Mouse (Mus musculus) Patski (cell line): ENCODE results near the gene C1s2. TPM values are rescaled to one million over a fixed set of nuclear protein-coding genes. Genes with fewer than 3 reads are reported as not detected.
"Not testable (repeated sequence)": the region's sequence is repeated elsewhere in the genome, so short reads cannot be mapped to it uniquely, and the experiment has no call there.

Experiments used
- ATAC-seq: fragments of 100-300 bp; one replicate; pipeline ENCODE4 v1.8.0; 2021
- CTCF ChIA-PET: fragments of 350-600 bp; sonication (Branson Sonifier 250); formaldehyde crosslinking; loops from one replicate; lab custom pipeline; 2022; ENCODE audit warnings: inconsistent platforms; lab: Charles Lee
- POLR2A ChIA-PET: fragments of 350-600 bp; sonication (Branson Sonifier 250); formaldehyde crosslinking; loops from one replicate; lab custom pipeline; 2022; ENCODE audit warnings: antibody characterized with exemption, inconsistent platforms; lab: Charles Lee
- DNase-seq: peaks from one replicate; pipeline ENCODE4 v3.0.0-alpha.2; 2011; ENCODE audit warnings: low read depth, low spot score
- H3K27me3 ChIP-seq: fragments of 371-371 bp; one replicate; pipeline ENCODE4 v1.5.1; 2021
- CTCF ChIP-seq: fragments of 100-300 bp; IDR thresholded peaks from one replicate; pipeline ENCODE4 v1.5.1; 2021
- in situ Hi-C: fragments of 300-500 bp; cut with MboI; formaldehyde crosslinking; loops from 3 replicates; pipeline ENCODE4 v1.11.1; 2018; ENCODE audit warnings: low pct_unique_long_range_greater_than_20kb, mixed read lengths
- polyA plus RNA-seq: library from polyadenylated mRNA; unstranded; gene quantifications from one replicate; pipeline ENCODE4 v1.2.3, GENCODE M21; 2021

C1s2 gene
- polyA plus RNA-seq, 1 experiment from 2014 or later, result 6.1 TPM

GRCm38 (mm10) chr6:124586266-124586665 is 49.6 kb downstream of the C1s2 start:
- peaks cover 27% of the 10 kb centered on the region for H3K27me3 ChIP-seq
- ChIA-PET CTCF (no interaction called here), POLR2A (no interaction called here)
- ATAC-seq (no peak), DNase-seq (no peak)
- TF ChIP-seq CTCF, result no peak
- in situ Hi-C loops, result no loop called here

- in situ Hi-C loops, result no loop called here
- peaks cover 25% of the 10 kb centered on the region for H3K27me3 ChIP-seq
- ChIA-PET POLR2A (no interaction called here), CTCF (no interaction called here)
- ATAC-seq, result no peak
- DNase-seq, result no peak
- TF ChIP-seq CTCF, result no peak
These were observed 50.1 kb downstream of the C1s2 start for GRCm38 (mm10) chr6:124585761-124586160.

GRCm38 (mm10) chr6:124584935-124585334 is 51.0 kb downstream of the C1s2 start:
- no peak for ATAC-seq
- DNase-seq, result no peak
- in situ Hi-C loops, result no loop called here
- TF ChIP-seq CTCF, result no peak
- ChIA-PET POLR2A (no interaction called here), CTCF (no interaction called here)
- peaks cover 17% of the 10 kb centered on the region for H3K27me3 ChIP-seq

GRCm38 (mm10) chr6:124582231-124582630 is 53.7 kb downstream of the C1s2 start:
- CTCF ChIA-PET, result interaction anchor here (1.4 kb wide), 1 partner anchor 23 kb away, joined by 3 read pairs; no protein-coding TSS in a partner anchor
- no peak for ATAC-seq
- in situ Hi-C loops, result no loop called here

GRCm38 (mm10) chr6:124580155-124580554 is 55.7 kb downstream of the C1s2 start:
- ATAC-seq, H3K27me3 ChIP-seq, in situ Hi-C loops, CTCF ChIA-PET, DNase-seq, POLR2A ChIA-PET: not testable (repeated sequence)

More at GRCm38 (mm10) chr6:124582231-124582630, 53.7 kb downstream of the C1s2 start:
- POLR2A ChIA-PET, result no interaction called here
- DNase-seq, result no peak
- H3K27me3 ChIP-seq, result peaks cover 11% of the 10 kb centered on the region
- TF ChIP-seq CTCF, result no peak

- H3K27me3 ChIP-seq, ATAC-seq, CTCF ChIA-PET, in situ Hi-C loops, POLR2A ChIA-PET, DNase-seq: not testable (repeated sequence)
These were observed 60.7 kb downstream of the C1s2 start for GRCm38 (mm10) chr6:124575155-124575678.

Other genes with a start within 250 kb of the C1s2 start
- gene Pex5, start 221.0 kb downstream of the C1s2 start, polyA plus RNA-seq, result 61.4 TPM
- gene Clstn3, start 171.3 kb downstream of the C1s2 start, polyA plus RNA-seq, result 0.68 TPM
- gene C1rl, start 143.0 kb downstream of the C1s2 start, polyA plus RNA-seq, result 20.3 TPM
- gene C1ra, start 123.7 kb downstream of the C1s2 start, polyA plus RNA-seq, result 59.0 TPM
- gene C1s1, start 93.7 kb downstream of the C1s2 start, polyA plus RNA-seq, result 60.3 TPM
- gene C1rb, start 65.8 kb downstream of the C1s2 start, polyA plus RNA-seq, result 7.9 TPM
- 107 TPM for gene Lpcat3, start 26.9 kb upstream of the C1s2 start, polyA plus RNA-seq
- gene Emg1, start 76.1 kb upstream of the C1s2 start, polyA plus RNA-seq, result 100 TPM
- gene Phb2, start 76.3 kb upstream of the C1s2 start, polyA plus RNA-seq, result 275 TPM
- gene Ptpn6, start 102.6 kb upstream of the C1s2 start, polyA plus RNA-seq, result 1.5 TPM
- 270 TPM for gene Grcc10, start 105.3 kb upstream of the C1s2 start, polyA plus RNA-seq
- gene Gm45234, start 119.9 kb upstream of the C1s2 start, polyA plus RNA-seq, result 0.82 TPM
- 100.0 TPM for gene Atn1, start 120.4 kb upstream of the C1s2 start, polyA plus RNA-seq
- gene Eno2, start 133.6 kb upstream of the C1s2 start, polyA plus RNA-seq, result 25.8 TPM
- not detected for gene Lrrc23, start 143.6 kb upstream of the C1s2 start, polyA plus RNA-seq
- 23.6 TPM for gene Spsb2, start 172.6 kb upstream of the C1s2 start, polyA plus RNA-seq
- gene Tpi1, start 178.2 kb upstream of the C1s2 start, polyA plus RNA-seq, result 1,211 TPM
- gene Usp5, start 193.4 kb upstream of the C1s2 start, polyA plus RNA-seq, result 130 TPM
- gene Cdca3, start 193.5 kb upstream of the C1s2 start, polyA plus RNA-seq, result 66.3 TPM
- 0.09 TPM for gene Gnb3, start 204.2 kb upstream of the C1s2 start, polyA plus RNA-seq
- gene P3h3, start 221.7 kb upstream of the C1s2 start, polyA plus RNA-seq, result 15.1 TPM
- 10.3 TPM for gene Gpr162, start 227.9 kb upstream of the C1s2 start, polyA plus RNA-seq